Mouse (Mus musculus) embryonic facial prominence, embryonic 14.5 days (tissue): ENCODE measurements around the gene Apopt1. TPM values are rescaled to one million over a fixed set of nuclear protein-coding genes. Genes with fewer than 3 reads are reported as not detected.

Experiments
- ATAC-seq: fragments of 200-750 bp; cut with Nextera tagmentation; 2 replicates; pipeline ENCODE4 v1.8.0; 2017; ENCODE audit warnings: low read depth, moderate number of reproducible peaks, moderate TSS enrichment
- DNase-seq: peaks from one replicate; pipeline ENCODE4 v3.0.0-alpha.2; 2015; ENCODE audit warnings: low spot score
- H3K27ac ChIP-seq: fragments of 300-500 bp; sonication (generic); replicated peaks from 2 replicates; pipeline ENCODE4 v1.5.1; 2014; ENCODE audit warnings: low read depth, mild to moderate bottlenecking, low read length, moderate library complexity
- H3K27me3 ChIP-seq: fragments of 300-500 bp; sonication (generic); replicated peaks from 2 replicates; pipeline ENCODE4 v1.6.1; 2014; ENCODE audit warnings: low read length; ENCODE audit not compliant: control insufficient read depth, insufficient read depth
- H3K36me3 ChIP-seq: fragments of 300-500 bp; sonication (generic); 2 replicates; pipeline ENCODE4 v1.6.1; 2014; ENCODE audit warnings: low read length, mixed read lengths; ENCODE audit not compliant: control insufficient read depth, insufficient read depth
- H3K4me1 ChIP-seq: fragments of 300-500 bp; sonication (generic); 2 replicates; pipeline ENCODE4 v1.6.1; 2014; ENCODE audit warnings: antibody characterized with exemption, low read length; ENCODE audit not compliant: control insufficient read depth, insufficient read depth
- H3K4me2 ChIP-seq: fragments of 300-500 bp; sonication (generic); 2 replicates; pipeline ENCODE4 v1.6.1; 2014; ENCODE audit warnings: low read depth, mild to moderate bottlenecking, low read length, moderate library complexity, mixed read lengths
- H3K4me3 ChIP-seq: fragments of 300-500 bp; sonication (generic); 2 replicates; pipeline ENCODE4 v1.5.1; 2014; ENCODE audit warnings: low read depth, mild to moderate bottlenecking, low read length
- H3K9ac ChIP-seq: fragments of 300-500 bp; sonication (generic); 2 replicates; pipeline ENCODE4 v1.6.1; 2014; ENCODE audit warnings: low read depth, mild to moderate bottlenecking, low read length, moderate library complexity, mixed read lengths
- H3K9me3 ChIP-seq: fragments of 300-500 bp; sonication (generic); 2 replicates; pipeline ENCODE4 v1.6.1; 2016; ENCODE audit warnings: low read length; ENCODE audit not compliant: control insufficient read depth
- WGBS: fragments of 180-500 bp; shearing (Covaris S2); extraction: QIAGEN DNeasy Blood & Tissue Kit; methylation state at CpG from one replicate; pipeline ENCODE4 v1.1.7; 2014; 5-methylcytosine and 5-hydroxymethylcytosine counted together
- polyA plus RNA-seq: library from polyadenylated mRNA; unstranded; fragments of >200 nt; fragmentation: Nextera tagmentation; extraction: Ambion mirVana; gene quantifications from 2 replicates; pipeline ENCODE4 v1.2.1, GENCODE M21; 2014

The Apopt1 gene
- polyA plus RNA-seq, 1 experiment from 2014 or later, result 46.6 TPM

GRCm38 (mm10) chr12:111770651-111771050, 57.6 kb downstream of the Apopt1 start:
- WGBS, result 84% methylated on average over 10 of the region's 10 CpGs
- no peak overlapping the region for H3K27ac ChIP-seq
- no peak overlapping the region for H3K9ac ChIP-seq
- no peak overlapping the region for H3K4me3 ChIP-seq
- no peaks in the 10 kb centered on the region for H3K27me3 ChIP-seq
- no peaks in the 10 kb centered on the region for H3K9me3 ChIP-seq
- no peak for DNase-seq
- no peak overlapping the region for H3K4me2 ChIP-seq
- peaks cover 7% of the 10 kb centered on the region for H3K4me1 ChIP-seq
- peaks cover 37% of the 10 kb centered on the region for H3K36me3 ChIP-seq
- no peak for ATAC-seq

DNA sequence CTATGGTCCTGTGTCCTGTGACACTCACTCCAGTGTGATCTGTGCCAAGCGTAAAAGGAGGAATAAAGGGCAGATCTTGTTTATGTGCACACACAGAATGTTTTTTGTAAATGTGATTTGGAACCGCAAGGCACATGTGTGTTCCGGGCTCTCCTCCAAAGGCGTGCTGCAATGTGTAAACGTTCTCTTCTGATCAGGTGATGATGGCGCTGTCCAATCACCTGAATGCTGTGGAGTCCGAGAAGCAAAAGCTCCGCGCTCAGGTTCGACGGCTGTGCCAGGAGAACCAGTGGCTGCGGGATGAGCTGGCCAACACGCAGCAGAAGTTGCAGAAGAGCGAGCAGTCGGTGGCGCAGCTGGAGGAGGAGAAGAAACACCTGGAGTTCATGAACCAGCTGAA, 61.1 kb downstream of the Apopt1 start:
- no peak overlapping the region for H3K9ac ChIP-seq
- no peak for ATAC-seq
- H3K4me2 ChIP-seq, result no peak overlapping the region
- no peak overlapping the region for H3K27ac ChIP-seq
- peaks cover 71% of the 10 kb centered on the region for H3K36me3 ChIP-seq
- H3K9me3 ChIP-seq, result no peaks in the 10 kb centered on the region
- peaks cover 6% of the 10 kb centered on the region for H3K4me1 ChIP-seq
- H3K27me3 ChIP-seq, result no peaks in the 10 kb centered on the region
- H3K4me3 ChIP-seq, result no peak overlapping the region
- WGBS, result 87% methylated on average over 16 of the region's 16 CpGs
- no peak for DNase-seq

- Histone ChIP-seq H3K4me3 (no peak overlapping the region), H3K4me1 (no peaks in the 10 kb centered on the region), H3K27me3 (no peaks in the 10 kb centered on the region), H3K36me3 (peaks cover 78% of the 10 kb centered on the region), H3K27ac (no peak overlapping the region), H3K9me3 (0 out of 2 replicates have a peak, but pooled peaks cover 4% of the 10 kb centered on the region), H3K9ac (no peak overlapping the region), H3K4me2 (no peak overlapping the region)
- WGBS, result 83% methylated on average over 15 of the region's 15 CpGs
- no peak for ATAC-seq
- no peak for DNase-seq
Observed at GRCm38 (mm10) chr12:111774845-111775244, 61.8 kb downstream of the Apopt1 start.

DNA sequence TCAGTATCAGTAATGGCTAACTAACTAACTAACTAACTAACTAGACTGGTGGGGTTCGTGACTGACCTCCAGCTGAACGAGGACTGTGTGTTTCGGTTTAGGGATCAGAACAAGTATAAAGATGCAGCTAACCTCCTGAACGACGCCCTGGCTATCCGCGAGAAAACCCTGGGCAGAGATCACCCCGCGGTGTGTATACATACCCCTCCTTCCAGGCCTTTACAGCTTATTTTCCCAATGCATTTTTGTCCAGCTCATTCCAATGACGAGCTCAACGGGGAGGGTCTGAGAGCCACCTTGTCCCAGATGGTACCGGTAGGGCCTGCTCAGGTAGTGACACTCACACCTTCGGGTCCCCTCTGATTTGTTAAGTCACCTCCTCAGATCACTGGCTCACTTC, 64.9 kb downstream of the Apopt1 start:
- H3K9ac ChIP-seq, result no peak overlapping the region
- H3K27ac ChIP-seq, result no peak overlapping the region
- ATAC-seq, result no peak
- H3K36me3 ChIP-seq, result peaks cover 99% of the 10 kb centered on the region
- no peak overlapping the region for H3K4me2 ChIP-seq
- H3K9me3 ChIP-seq, result 0 out of 2 replicates have a peak, but pooled peaks cover 4% of the 10 kb centered on the region
- no peak overlapping the region for H3K4me3 ChIP-seq
- no peaks in the 10 kb centered on the region for H3K27me3 ChIP-seq
- WGBS, result 95% methylated on average over 13 of the region's 13 CpGs
- DNase-seq, result no peak
- no peaks in the 10 kb centered on the region for H3K4me1 ChIP-seq

DNA sequence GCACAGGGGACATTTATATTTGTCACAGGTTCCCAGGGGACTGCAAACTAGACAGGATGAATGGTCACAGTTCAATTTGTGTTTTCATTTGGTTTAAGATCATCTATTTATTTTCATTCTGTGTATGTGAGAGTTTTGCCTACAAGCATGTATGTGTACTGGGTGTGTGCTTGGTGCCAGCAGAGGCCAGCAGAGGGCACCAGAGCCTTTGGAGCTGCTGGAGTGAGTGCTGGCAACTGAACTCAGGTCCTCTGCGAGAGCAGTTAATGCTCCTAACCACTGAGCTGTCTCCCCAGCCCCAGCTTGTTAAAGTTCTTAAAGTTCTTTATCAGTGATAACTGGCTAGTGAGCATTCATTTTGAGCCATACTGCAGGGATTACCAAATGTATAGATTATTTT, 66.5 kb downstream of the Apopt1 start:
- 100% methylated on average over 1 of the region's 1 CpGs for WGBS

DNA sequence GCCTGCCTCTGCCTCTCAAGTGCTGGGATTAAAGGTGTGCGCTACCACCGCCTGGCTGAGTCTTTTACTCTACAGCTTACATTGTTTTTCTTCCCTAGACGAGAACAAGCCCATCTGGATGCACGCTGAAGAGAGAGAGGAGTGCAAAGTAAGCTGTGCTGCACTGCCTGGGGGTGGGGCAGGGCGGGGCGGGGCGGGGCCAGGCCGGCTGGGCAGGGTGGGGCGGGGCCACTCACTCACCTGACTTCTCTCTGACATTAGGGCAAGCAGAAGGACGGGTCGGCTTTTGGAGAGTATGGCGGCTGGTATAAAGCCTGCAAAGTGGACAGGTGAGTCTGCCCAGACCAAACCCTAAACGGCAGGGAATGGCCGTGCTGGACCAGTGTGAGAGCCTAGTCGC, 72.1 kb downstream of the Apopt1 start:
- 67% methylated on average over 15 of the region's 15 CpGs for WGBS
- no peaks in the 10 kb centered on the region for H3K9me3 ChIP-seq
- H3K36me3 ChIP-seq, result peaks cover 93% of the 10 kb centered on the region
- no peak overlapping the region for H3K9ac ChIP-seq
- no peak overlapping the region for H3K4me2 ChIP-seq
- H3K4me1 ChIP-seq, result no peaks in the 10 kb centered on the region
- H3K4me3 ChIP-seq, result no peak overlapping the region
- DNase-seq, result no peak
- no peak overlapping the region for H3K27ac ChIP-seq
- H3K27me3 ChIP-seq, result no peaks in the 10 kb centered on the region
- ATAC-seq, result no peak

More for the DNA sequence above, 66.5 kb downstream of the Apopt1 start:
- DNase-seq, result no peak
- no peak overlapping the region for H3K4me3 ChIP-seq
- no peaks in the 10 kb centered on the region for H3K4me1 ChIP-seq
- H3K36me3 ChIP-seq, result peaks cover 97% of the 10 kb centered on the region
- 0 out of 2 replicates have a peak, but pooled peaks cover 4% of the 10 kb centered on the region for H3K9me3 ChIP-seq
- H3K4me2 ChIP-seq, result no peak overlapping the region
- H3K9ac ChIP-seq, result no peak overlapping the region
- H3K27ac ChIP-seq, result no peak overlapping the region
- no peaks in the 10 kb centered on the region for H3K27me3 ChIP-seq
- ATAC-seq, result no peak

GRCm38 (mm10) chr12:111787015-111787414, 74.0 kb downstream of the Apopt1 start:
- ATAC-seq (no peak), DNase-seq (no peak)
- Histone ChIP-seq H3K4me1 (no peaks in the 10 kb centered on the region), H3K4me3 (no peak overlapping the region), H3K9me3 (no peaks in the 10 kb centered on the region), H3K36me3 (peaks cover 93% of the 10 kb centered on the region), H3K4me2 (no peak overlapping the region), H3K27ac (no peak overlapping the region), H3K9ac (no peak overlapping the region), H3K27me3 (no peaks in the 10 kb centered on the region)
- 95% methylated on average over 6 of the region's 6 CpGs for WGBS

GRCm38 (mm10) chr12:111790090-111790489, 77.0 kb downstream of the Apopt1 start:
- Histone ChIP-seq H3K36me3 (peaks cover 100% of the 10 kb centered on the region), H3K4me1 (no peaks in the 10 kb centered on the region), H3K4me2 (no peak overlapping the region), H3K9ac (no peak overlapping the region), H3K4me3 (no peak overlapping the region), H3K27ac (no peak overlapping the region), H3K27me3 (no peaks in the 10 kb centered on the region), H3K9me3 (no peaks in the 10 kb centered on the region)
- DNase-seq (no peak), ATAC-seq (no peak)
- WGBS, result 95% methylated on average over 5 of the region's 5 CpGs

DNA sequence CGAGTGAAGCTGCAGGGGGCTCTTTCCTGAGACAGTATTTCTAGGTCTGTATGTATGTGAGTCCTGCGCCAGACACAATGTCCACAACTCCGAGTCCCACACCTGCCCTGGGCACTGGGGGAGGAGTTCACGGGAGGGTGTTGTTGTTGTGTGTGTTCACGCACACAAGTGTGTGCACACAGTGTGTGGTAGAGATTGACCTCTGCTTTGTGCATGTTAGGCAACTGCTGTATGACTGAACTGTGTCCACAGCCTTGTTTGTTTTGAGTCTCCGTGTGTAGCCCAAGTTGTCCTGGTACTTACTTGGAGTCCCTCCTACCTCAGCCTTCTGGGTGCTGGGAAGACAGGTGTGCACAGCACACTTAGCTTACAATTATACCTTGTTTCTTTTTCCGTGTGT, 77.6 kb downstream of the Apopt1 start:
- Histone ChIP-seq H3K9me3 (no peaks in the 10 kb centered on the region), H3K9ac (no peak overlapping the region), H3K27me3 (no peaks in the 10 kb centered on the region), H3K4me3 (no peak overlapping the region), H3K4me2 (no peak overlapping the region), H3K36me3 (peaks cover 100% of the 10 kb centered on the region), H3K27ac (no peak overlapping the region), H3K4me1 (no peaks in the 10 kb centered on the region)
- ATAC-seq (no peak), DNase-seq (no peak)
- WGBS, result 91% methylated on average over 7 of the region's 7 CpGs
